Mouse (Mus musculus): ENCODE results near the gene Abcd1. TPM values are rescaled to one million over a fixed set of nuclear protein-coding genes. Genes with fewer than 3 reads are reported as not detected.

The Abcd1 gene
- polyA plus RNA-seq (2012; rRNA removed): 15.8 and 17.6 TPM in 2 replicates

DNA sequence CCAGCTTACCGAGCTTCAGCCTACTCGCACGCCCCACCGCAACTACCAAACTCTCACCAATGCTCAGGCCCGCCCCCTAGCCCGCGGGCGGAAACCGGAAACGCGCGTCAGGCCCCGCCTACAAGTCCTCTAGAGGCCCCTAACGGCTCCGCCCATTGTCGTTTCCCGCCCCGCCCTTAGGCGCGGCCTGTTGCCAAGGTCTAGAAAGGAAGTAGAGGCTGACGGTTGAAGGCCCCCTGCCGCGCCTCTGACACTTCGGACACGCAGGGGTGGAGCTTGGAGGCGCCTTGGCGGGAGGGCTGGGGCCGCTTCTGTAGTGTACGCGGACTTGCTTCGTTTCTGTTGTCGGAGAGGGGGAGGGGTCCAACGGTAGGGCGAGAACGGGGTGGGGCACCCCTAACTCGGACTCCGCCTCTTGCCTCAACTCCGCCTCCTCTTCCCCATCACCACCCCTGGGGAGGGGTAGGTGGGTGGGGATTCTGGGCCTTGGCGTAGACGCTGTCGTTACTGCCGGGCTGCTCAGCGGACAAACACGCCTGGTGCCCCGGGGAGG, at the start of gene Abcd1, which contains the start of gene Bcap31:
TSS of gene Abcd1 (plus strand) at position 489 of the 553 bp plus-strand sequence.
TSS of gene Bcap31 (minus strand) at position 67 of the 553 bp plus-strand sequence.
- peak; percentile 78 to 86 for DNase-seq (ENCODE audit: extremely low spot score in 1 of 2, low spot score in 1 of 2)

- peak in 1 of 2 experiments; percentile 52 for DNase-seq (ENCODE audit: extremely low spot score in 1 of 2, low spot score in 1 of 2)
Measured at GRCm38 (mm10) chrX:73672031-73672431, 44.4 kb upstream of the Abcd1 start.

DNA sequence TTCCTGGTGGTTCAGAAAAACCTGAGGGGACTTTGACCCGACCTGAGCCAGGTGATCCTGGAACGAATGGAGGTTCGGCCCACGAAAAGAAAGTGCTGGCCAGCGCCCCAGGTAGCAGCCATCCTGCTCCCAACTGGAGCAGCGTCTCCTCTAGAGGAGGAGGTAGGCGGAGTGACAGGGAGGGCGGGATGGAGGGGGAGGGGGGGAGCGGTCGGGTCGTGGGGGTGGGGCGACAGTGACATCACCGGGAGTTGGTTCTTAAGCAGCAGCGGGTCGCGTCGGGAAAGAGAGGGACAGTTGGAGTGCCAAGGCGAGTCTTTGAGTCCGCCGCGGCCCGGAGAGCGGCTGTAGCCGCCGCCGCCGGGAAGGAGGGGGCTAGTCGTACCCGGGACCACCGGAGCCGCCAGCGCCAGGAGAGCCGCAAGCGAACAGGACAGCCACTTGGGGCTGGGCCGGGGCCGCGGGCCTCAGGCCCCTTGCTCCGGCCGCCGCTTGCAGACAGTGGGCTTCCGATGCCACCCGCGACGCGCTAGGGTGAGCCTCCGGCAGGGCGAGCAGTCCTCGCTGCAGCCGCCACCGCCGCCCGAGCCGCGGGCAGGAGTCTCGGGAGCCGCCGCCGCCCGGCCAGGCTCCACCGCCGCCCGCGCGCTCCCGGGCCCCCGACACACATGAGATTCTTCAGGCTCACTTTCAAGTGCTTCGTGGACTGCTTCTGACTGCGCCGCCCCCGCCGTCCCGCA, 43.3 kb upstream of the Abcd1 start, which contains the start of gene Slc6a8:
TSS of gene Slc6a8 (plus strand) at position 272 of the 740 bp plus-strand sequence.
- peak in 1 of 2 experiments; percentile 62 for DNase-seq (ENCODE audit: extremely low spot score in 1 of 2, low spot score in 1 of 2)

GRCm38 (mm10) chrX:73673619-73673967, 42.8 kb upstream of the Abcd1 start:
- DNase-seq (ENCODE audit: extremely low spot score in 1 of 2, low spot score in 1 of 2): no peak

GRCm38 (mm10) chrX:73673968-73674661, 42.3 kb upstream of the Abcd1 start:
- peak in 1 of 2 experiments; percentile 25 for DNase-seq (ENCODE audit: extremely low spot score in 1 of 2, low spot score in 1 of 2)

GRCm38 (mm10) chrX:73675231-73675630, 41.2 kb upstream of the Abcd1 start:
- DNase-seq (ENCODE audit: extremely low spot score in 1 of 2, low spot score in 1 of 2): peak in 1 of 2 experiments; percentile 31

DNA sequence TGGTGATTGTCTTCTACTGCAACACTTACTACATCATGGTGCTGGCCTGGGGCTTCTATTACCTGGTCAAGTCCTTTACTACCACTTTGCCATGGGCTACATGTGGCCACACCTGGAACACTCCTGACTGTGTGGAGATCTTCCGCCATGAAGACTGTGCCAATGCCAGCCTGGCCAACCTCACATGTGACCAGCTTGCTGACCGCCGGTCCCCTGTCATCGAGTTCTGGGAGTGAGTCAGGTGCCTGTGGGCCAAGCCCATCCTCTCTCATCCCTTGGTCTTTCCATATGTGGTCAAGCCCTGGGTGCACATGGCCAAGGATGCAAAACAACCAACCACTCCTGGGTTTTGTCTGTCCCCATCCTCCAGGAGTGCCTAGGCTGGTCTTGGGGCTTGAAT, 39.7 kb upstream of the Abcd1 start:
- DNase-seq (ENCODE audit: extremely low spot score in 1 of 2, low spot score in 1 of 2): no peak

- no peak for DNase-seq (ENCODE audit: extremely low spot score in 1 of 2, low spot score in 1 of 2)
Measured at GRCm38 (mm10) chrX:73684156-73684555, 32.2 kb upstream of the Abcd1 start.

- no peak for DNase-seq (ENCODE audit: extremely low spot score in 1 of 2, low spot score in 1 of 2)
Measured at GRCm38 (mm10) chrX:73684978-73685377, 31.4 kb upstream of the Abcd1 start.

GRCm38 (mm10) chrX:73685629-73686028, 30.8 kb upstream of the Abcd1 start:
- DNase-seq (ENCODE audit: extremely low spot score in 1 of 2, low spot score in 1 of 2): no peak

- DNase-seq (ENCODE audit: extremely low spot score in 1 of 2, low spot score in 1 of 2): peak in 1 of 2 experiments; percentile 63
Measured at GRCm38 (mm10) chrX:73690917-73691629, 25.3 kb upstream of the Abcd1 start.

DNA sequence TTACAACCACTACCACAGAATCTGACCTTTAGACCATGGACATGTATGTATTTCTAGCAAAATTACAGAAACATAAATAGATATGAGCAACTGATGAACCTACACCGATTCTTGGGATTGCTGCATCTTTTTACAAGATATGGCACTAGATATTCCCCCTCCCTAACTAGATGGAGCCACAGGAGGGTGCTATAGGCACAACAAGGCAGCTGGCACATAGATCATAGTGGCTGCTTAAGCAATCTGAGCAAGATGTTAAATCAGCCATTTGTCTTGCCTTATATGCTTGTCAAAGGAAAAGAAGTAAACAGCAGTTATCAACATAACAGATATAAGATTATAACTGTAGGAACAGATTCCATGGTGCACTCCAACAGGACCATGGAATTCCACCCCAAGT, 15.9 kb upstream of the Abcd1 start:
- no peak for DNase-seq (ENCODE audit: extremely low spot score in 1 of 2, low spot score in 1 of 2)

- DNase-seq (ENCODE audit: extremely low spot score in 1 of 2, low spot score in 1 of 2): no peak
Measured at GRCm38 (mm10) chrX:73715476-73716108, 805 bp upstream of the Abcd1 start.

DNA sequence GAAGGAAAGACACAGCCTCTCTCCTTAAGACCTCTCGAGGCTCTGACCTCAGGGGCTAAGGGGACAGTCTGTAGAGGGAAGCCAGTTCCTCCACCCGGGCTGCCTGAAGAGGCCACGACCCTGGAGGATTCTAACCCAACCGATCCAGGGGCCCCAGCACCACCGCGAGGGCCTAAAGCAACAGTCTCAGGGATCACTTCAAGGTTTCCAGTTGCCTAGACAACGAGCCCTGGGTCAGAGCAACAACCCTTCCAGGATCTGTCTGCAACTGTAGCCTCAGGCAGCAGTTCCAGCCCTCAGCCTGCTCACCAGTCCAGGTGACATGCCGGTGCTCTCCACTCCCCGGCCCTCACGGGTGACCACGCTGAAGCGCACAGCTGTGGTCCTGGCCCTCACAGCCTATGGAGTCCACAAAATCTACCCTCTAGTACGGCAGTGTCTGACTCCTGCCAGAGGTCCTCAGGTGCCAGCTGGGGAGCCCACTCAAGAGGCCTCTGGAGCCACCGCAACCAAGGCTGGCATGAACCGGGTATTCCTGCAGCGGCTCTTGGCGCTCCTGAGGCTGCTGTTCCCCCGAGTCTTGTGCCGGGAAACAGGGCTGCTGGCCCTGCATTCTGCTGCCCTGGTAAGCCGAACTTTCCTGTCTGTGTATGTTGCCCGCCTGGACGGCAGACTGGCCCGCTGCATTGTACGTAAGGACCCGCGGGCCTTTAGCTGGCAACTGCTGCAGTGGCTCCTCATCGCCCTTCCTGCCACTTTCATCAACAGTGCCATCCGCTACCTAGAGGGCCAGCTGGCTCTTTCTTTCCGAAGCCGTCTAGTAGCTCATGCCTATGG, 530 bp downstream of the Abcd1 start:
- DNase-seq (ENCODE audit: extremely low spot score in 1 of 2, low spot score in 1 of 2): no peak

DNA sequence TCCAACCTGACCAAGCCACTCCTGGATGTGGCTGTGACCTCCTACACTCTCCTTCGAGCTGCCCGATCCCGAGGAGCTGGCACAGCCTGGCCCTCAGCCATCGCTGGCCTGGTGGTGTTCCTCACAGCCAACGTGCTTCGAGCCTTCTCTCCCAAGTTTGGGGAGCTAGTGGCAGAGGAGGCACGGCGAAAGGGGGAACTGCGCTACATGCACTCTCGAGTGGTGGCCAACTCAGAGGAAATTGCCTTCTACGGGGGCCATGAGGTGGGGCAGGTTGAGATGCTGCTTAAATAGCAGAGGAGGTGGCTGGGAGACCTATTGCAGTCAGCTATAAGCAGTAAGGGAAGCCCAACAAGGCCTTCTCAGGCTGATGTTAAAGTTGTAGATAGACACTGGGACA, 1.3 kb downstream of the Abcd1 start:
- no peak for DNase-seq (ENCODE audit: extremely low spot score in 1 of 2, low spot score in 1 of 2)

- DNase-seq (ENCODE audit: extremely low spot score in 1 of 2, low spot score in 1 of 2): no peak
Measured at GRCm38 (mm10) chrX:73718271-73718670, 1.9 kb downstream of the Abcd1 start.

DNA sequence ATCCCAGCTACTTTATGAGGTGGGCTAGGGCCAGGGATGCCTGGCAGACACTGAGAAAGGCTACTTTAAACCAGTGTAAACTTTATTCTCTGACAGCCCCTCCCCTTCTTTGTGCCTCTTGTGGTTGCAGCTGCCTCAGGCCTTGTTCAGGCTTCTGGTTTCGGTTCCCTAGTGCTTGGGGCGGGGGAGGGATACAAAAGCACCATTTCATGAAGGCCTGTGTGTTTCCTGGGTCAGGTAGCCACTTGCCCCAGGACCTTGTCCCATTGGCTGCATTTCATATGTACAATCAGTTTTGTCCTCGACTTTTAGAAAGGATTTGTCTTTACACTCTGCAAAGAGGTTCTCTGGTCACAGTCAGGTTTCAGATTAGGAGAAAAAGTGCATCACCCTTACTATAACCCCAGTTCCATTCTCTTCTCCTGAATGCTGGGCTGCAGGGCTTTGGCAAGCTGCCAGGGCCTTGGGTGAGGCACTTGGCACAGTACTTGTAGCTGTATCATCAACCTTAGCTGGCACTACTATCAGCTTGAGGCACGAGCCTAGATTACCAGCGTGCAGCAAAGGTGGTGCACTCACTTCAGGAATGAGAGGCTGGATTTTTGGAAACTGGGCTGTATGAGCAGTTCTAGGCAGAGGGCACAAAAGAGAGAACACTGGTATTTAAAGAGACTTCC, 2.4 kb downstream of the Abcd1 start:
- no peak for DNase-seq (ENCODE audit: extremely low spot score in 1 of 2, low spot score in 1 of 2)

GRCm38 (mm10) chrX:73730908-73731307, 14.5 kb downstream of the Abcd1 start:
- DNase-seq (ENCODE audit: extremely low spot score in 1 of 2, low spot score in 1 of 2): no peak

GRCm38 (mm10) chrX:73738155-73738554, 21.8 kb downstream of the Abcd1 start:
- DNase-seq (ENCODE audit: extremely low spot score in 1 of 2, low spot score in 1 of 2): no peak

All from frontal cortex, adult 2 months (tissue).